Mouse (Mus musculus): ENCODE data around the gene Cblc. TPM values are rescaled to one million over a fixed set of nuclear protein-coding genes. Genes with fewer than 3 reads are reported as not detected.

Cblc gene
- total and polyA plus RNA-seq, 2 experiments from 2014 or later = 0.46 TPM; not detected in 1

GRCm38 (mm10) chr7:19813161-19813560, 16.6 kb upstream of the Cblc start:
- no peak for TF ChIP-seq CTCF (IDR thresholded peaks at IDR 0.05; ENCODE audit: low read depth)
- H3K9ac ChIP-seq (replicated peaks; ENCODE audit: low read length) = no peak overlapping the region
- no peaks in the 10 kb centered on the region; the same call in 1 of the 2 replicates for H3K4me1 ChIP-seq (ENCODE audit: insufficient read depth, low read length)
- DNase-seq (ENCODE audit: low spot score) (no peak), ATAC-seq (no peak)
- H3K9me3 ChIP-seq (ENCODE audit: low read length) = no peaks in the 10 kb centered on the region
- no peak overlapping the region for H3K27ac ChIP-seq
- H3K27me3 ChIP-seq (ENCODE audit: insufficient read depth, low read length) = peaks cover 25% of the 10 kb centered on the region
- no peak overlapping the region for H3K4me2 ChIP-seq (ENCODE audit: low read depth, low read length)
- H3K4me3 ChIP-seq (ENCODE audit: low read length) = no peak overlapping the region
- 88% methylated on average over 4 of the region's 4 CpGs for WGBS
- H3K36me3 ChIP-seq (ENCODE audit: insufficient read depth, low read length) = no peaks in the 10 kb centered on the region

GRCm38 (mm10) chr7:19811114-19811513, 14.5 kb upstream of the Cblc start:
- Histone ChIP-seq H3K36me3 (ENCODE audit: insufficient read depth, low read length) (no peaks in the 10 kb centered on the region), H3K27me3 (ENCODE audit: insufficient read depth, low read length) (peaks cover 16% of the 10 kb centered on the region), H3K4me2 (ENCODE audit: low read depth, low read length) (peak overlapping the region; percentile 49), H3K9me3 (ENCODE audit: low read length) (no peaks in the 10 kb centered on the region), H3K27ac (no peak overlapping the region), H3K4me1 (ENCODE audit: insufficient read depth, low read length) (no peaks in the 10 kb centered on the region), H3K9ac (replicated peaks; ENCODE audit: low read length) (no peak overlapping the region), H3K4me3 (ENCODE audit: low read length) (peak overlapping the region; percentile 14)
- WGBS = 7% methylated on average over 22 of the region's 22 CpGs
- no peak for TF ChIP-seq CTCF (IDR thresholded peaks at IDR 0.05; ENCODE audit: low read depth)
- ATAC-seq (peak; percentile 54), DNase-seq (ENCODE audit: low spot score) (peak; percentile 23)

GRCm38 (mm10) chr7:19809369-19809768, 12.8 kb upstream of the Cblc start:
- Histone ChIP-seq H3K4me2 (ENCODE audit: low read depth, low read length) (peak overlapping the region; percentile 45), H3K27ac (no peak overlapping the region), H3K9ac (replicated peaks; ENCODE audit: low read length) (peak overlapping the region; percentile 28), H3K36me3 (ENCODE audit: insufficient read depth, low read length) (no peaks in the 10 kb centered on the region), H3K9me3 (ENCODE audit: low read length) (no peaks in the 10 kb centered on the region), H3K27me3 (ENCODE audit: insufficient read depth, low read length) (peaks cover 16% of the 10 kb centered on the region), H3K4me3 (ENCODE audit: low read length) (peak overlapping the region; percentile 15), H3K4me1 (ENCODE audit: insufficient read depth, low read length) (no peaks in the 10 kb centered on the region)
- peak; percentile 53 for DNase-seq (ENCODE audit: low spot score)
- no peak for TF ChIP-seq CTCF (IDR thresholded peaks at IDR 0.05; ENCODE audit: low read depth)
- peak; percentile 80 for ATAC-seq
- WGBS = 4% methylated on average over 27 of the region's 27 CpGs

- no peaks in the 10 kb centered on the region for H3K9me3 ChIP-seq (ENCODE audit: low read length)
- H3K27ac ChIP-seq = no peak overlapping the region
- TF ChIP-seq CTCF (IDR thresholded peaks at IDR 0.05; ENCODE audit: low read depth) = no peak
- H3K27me3 ChIP-seq (ENCODE audit: insufficient read depth, low read length) = peaks cover 16% of the 10 kb centered on the region
- WGBS = 79% methylated on average over 8 of the region's 8 CpGs
- DNase-seq (ENCODE audit: low spot score) (no peak), ATAC-seq (no peak)
- H3K4me1 ChIP-seq (ENCODE audit: insufficient read depth, low read length) = no peaks in the 10 kb centered on the region
- no peak overlapping the region for H3K9ac ChIP-seq (replicated peaks; ENCODE audit: low read length)
- H3K4me2 ChIP-seq (ENCODE audit: low read depth, low read length) = no peak overlapping the region
- H3K4me3 ChIP-seq (ENCODE audit: low read length) = no peak overlapping the region
- no peaks in the 10 kb centered on the region for H3K36me3 ChIP-seq (ENCODE audit: insufficient read depth, low read length)
Measured at GRCm38 (mm10) chr7:19806356-19806969, 9.9 kb upstream of the Cblc start.

DNA sequence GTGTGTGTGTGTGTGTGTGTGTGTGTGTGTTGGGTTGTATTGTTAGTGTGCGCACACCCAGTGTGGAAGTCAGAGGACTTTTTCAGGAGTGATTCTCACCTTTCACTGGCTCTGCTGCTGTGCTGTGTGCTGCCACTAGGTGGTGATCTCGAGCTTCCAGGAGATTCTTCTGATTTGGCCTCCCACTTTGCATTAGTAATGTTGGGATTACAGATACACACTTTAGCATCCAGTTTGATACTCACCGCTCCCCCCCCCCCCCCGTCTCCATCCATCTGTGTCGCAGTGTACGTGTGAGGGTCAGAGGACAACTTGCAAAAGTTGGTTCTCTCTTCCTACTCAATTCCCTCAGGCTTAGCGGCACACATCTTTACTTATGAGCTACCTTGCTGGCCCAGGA, 6.4 kb upstream of the Cblc start:
- Histone ChIP-seq H3K9me3 (ENCODE audit: low read length) (no peaks in the 10 kb centered on the region), H3K27ac (no peak overlapping the region), H3K27me3 (ENCODE audit: insufficient read depth, low read length) (no peaks in the 10 kb centered on the region), H3K4me2 (ENCODE audit: low read depth, low read length) (no peak overlapping the region), H3K36me3 (ENCODE audit: insufficient read depth, low read length) (no peaks in the 10 kb centered on the region), H3K9ac (replicated peaks; ENCODE audit: low read length) (no peak overlapping the region), H3K4me3 (ENCODE audit: low read length) (no peak overlapping the region), H3K4me1 (ENCODE audit: insufficient read depth, low read length) (no peaks in the 10 kb centered on the region)
- whole genome bisulfite sequencing = 22% methylated on average over 5 of the region's 7 CpGs
- ATAC-seq (0 out of 2 replicates have a peak, but pooled peaks have one; percentile 18), DNase-seq (ENCODE audit: low spot score) (peak; percentile 76)
- TF ChIP-seq CTCF (IDR thresholded peaks at IDR 0.05; ENCODE audit: low read depth) = peak; percentile 92

DNA sequence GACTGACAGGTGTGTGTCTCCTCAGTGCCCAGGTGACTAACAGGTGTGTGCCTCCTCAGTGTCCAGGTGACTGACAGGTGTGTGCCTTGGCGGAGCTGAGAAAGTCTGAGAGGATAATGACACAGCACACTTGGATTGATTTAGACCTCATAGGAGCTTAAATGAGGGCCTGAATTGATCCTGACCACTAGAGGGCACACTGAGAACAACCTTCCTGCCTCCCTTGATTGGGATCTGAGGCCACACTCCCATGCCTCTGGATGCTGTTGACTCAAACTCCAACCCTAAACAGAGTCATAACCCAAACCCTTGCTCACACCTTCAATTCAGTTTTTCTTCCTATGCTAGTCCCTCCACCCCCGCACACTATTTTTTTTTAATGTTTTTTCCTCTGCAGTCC, 4.2 kb upstream of the Cblc start:
- WGBS = 31% methylated on average over 2 of the region's 2 CpGs
- ATAC-seq (no peak), DNase-seq (ENCODE audit: low spot score) (peak; percentile 59)
- TF ChIP-seq CTCF (IDR thresholded peaks at IDR 0.05; ENCODE audit: low read depth) = peak; percentile 75
- Histone ChIP-seq H3K4me1 (ENCODE audit: insufficient read depth, low read length) (no peaks in the 10 kb centered on the region), H3K9ac (replicated peaks; ENCODE audit: low read length) (no peak overlapping the region), H3K4me2 (ENCODE audit: low read depth, low read length) (no peak overlapping the region), H3K9me3 (ENCODE audit: low read length) (no peaks in the 10 kb centered on the region), H3K27ac (no peak overlapping the region), H3K27me3 (ENCODE audit: insufficient read depth, low read length) (peaks cover 18% of the 10 kb centered on the region), H3K36me3 (ENCODE audit: insufficient read depth, low read length) (no peaks in the 10 kb centered on the region), H3K4me3 (ENCODE audit: low read length) (no peak overlapping the region)

DNA sequence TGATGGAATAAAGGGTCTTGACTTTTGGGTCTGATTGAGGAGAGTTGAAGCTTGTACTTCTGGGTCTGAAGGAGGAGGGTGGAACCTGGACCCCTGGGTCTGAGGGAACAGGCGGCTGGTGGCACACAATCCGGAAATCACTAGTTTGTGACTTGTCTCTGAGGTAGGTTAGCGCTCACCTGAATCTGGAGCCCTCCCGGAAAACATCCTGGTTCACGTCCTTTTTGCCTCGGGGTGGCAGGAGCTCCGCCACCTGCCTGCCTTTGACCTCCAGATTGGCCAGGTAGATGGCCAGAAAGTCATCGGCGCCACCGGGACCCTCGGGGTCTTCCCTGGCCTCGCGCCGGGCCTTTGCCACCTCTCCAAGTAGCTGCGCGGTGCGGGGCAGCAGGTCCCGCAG, 355 bp downstream of the Cblc start:
- Histone ChIP-seq H3K4me2 (ENCODE audit: low read depth, low read length) (no peak overlapping the region), H3K36me3 (ENCODE audit: insufficient read depth, low read length) (no peaks in the 10 kb centered on the region), H3K4me3 (ENCODE audit: low read length) (no peak overlapping the region), H3K27ac (no peak overlapping the region), H3K9ac (replicated peaks; ENCODE audit: low read length) (no peak overlapping the region), H3K9me3 (ENCODE audit: low read length) (no peaks in the 10 kb centered on the region), H3K27me3 (ENCODE audit: insufficient read depth, low read length) (peaks cover 21% of the 10 kb centered on the region), H3K4me1 (ENCODE audit: insufficient read depth, low read length) (no peaks in the 10 kb centered on the region)
- no peak for DNase-seq (ENCODE audit: low spot score)
- 11% methylated on average over 18 of the region's 18 CpGs for WGBS
- TF ChIP-seq CTCF (IDR thresholded peaks at IDR 0.05; ENCODE audit: low read depth) = no peak
- no peak for ATAC-seq

Data from hindbrain, postnatal 0 days (tissue).